Mouse (Mus musculus): ENCODE data around the gene Sdk2.

Gene Sdk2

DNA sequence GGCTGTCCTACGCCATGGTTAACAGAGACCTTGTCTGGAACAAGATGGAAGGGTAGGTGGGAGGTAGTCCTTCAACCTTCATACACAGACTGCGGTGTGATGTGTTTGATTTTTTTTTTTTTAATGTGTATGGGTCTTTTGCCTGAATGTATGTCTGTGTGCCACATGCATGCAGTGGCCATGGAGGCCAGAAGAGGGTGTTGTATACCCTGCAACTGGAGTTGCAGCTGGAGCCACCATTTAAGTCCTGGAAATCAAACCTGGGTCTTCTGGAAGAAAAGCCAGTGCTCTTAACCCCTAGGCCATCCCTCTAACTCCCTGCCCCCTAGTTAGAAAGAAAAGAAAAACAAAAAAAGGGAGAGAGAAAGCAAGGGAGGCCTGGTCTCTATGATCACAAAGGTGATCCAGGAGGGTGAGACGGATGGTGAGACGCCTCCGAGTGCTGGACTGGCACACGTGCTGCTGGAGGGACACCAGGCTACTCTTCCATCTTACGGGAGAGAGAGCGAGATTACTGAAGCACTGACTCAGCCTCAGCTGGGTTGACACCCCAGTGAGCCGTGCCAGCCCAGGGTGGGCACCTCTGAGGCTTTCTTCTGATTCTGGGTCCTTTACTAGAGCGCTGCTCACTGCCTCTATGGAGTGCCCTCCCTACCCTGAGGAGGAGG is 334.8 kb downstream of the Sdk2 start:
- DNase-seq, result no peak

- no peak for DNase-seq
These were observed 336.0 kb downstream of the Sdk2 start for GRCm38 (mm10) chr11:113730879-113731278.

DNA sequence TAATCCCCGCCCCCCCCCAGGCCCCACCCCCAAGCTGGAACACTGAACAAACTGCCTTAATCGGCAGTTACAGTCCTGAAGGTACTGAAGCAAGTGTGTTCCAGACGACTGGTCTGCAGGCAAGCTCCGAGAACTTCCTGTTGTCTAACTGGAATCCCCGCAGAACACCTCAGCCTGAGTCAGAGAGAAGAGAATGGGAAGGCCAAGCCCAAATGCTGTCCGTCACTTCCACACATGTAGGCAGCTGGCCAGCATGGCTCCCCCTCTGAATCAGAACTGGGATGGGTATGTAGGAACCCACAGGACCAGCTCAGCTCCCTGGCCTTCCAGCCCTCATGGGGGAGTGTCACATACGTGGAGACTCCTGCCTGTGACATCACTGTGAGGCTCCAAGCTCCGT is 336.9 kb downstream of the Sdk2 start:
- DNase-seq, result no peak

DNA sequence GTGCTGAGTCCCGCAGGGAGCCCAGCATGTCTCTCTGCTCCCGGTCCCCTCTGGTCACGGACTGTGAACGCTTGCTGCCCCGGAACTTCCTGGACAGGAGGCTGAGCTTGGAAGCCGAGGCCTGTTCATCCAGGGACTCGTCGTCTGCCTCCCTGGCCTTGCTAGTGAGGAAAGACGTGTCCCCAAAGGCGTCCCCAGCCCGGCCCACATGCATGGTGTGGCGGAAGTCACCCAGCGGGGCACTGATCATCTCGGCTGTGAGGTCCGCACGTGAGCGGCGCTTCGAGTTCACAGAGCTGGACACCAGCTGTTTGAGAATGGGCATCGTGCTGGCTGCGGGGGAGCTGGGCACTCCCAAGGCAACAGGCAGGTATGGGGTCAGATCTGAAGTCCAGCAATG is 337.6 kb downstream of the Sdk2 start:
- no peak for DNase-seq

GRCm38 (mm10) chr11:113727992-113728391 is 338.9 kb downstream of the Sdk2 start:
- DNase-seq, result no peak

GRCm38 (mm10) chr11:113726994-113727888 is 339.6 kb downstream of the Sdk2 start:
- DNase-seq, result no peak
